Mouse (Mus musculus) heart, adult 18-20 months (tissue): ENCODE results near the gene Rmnd5b. TPM values are rescaled to one million over a fixed set of nuclear protein-coding genes. Genes with fewer than 3 reads are reported as not detected.

ENCODE experiments used
- DNase-seq, 2 experiments: peaks; one replicate each; pipeline ENCODE4 v3.0.0; 2021 to 2022; ENCODE audit warnings: mixed read lengths in 1 of 2
- total RNA-seq, 2 experiments: library from RNA; stranded (reverse); gene quantifications; 2 replicates each; pipeline ENCODE4 v1.2.3; 2021

Rmnd5b gene
- total RNA-seq, 2 experiments from 2014 or later, result 15.7 to 16.4 TPM

- no peak for DNase-seq
These were observed 43.8 kb downstream of the Rmnd5b start for GRCm38 (mm10) chr11:51591915-51592314.

- no peak for DNase-seq
These were observed 44.5 kb downstream of the Rmnd5b start for GRCm38 (mm10) chr11:51591168-51591567.

GRCm38 (mm10) chr11:51590002-51590401 lies 45.7 kb downstream of the Rmnd5b start:
- no peak for DNase-seq

- DNase-seq, result no peak
These were observed 46.9 kb downstream of the Rmnd5b start for GRCm38 (mm10) chr11:51588833-51589232.

GRCm38 (mm10) chr11:51587059-51587458 lies 48.6 kb downstream of the Rmnd5b start:
- no peak for DNase-seq

- no peak for DNase-seq
These were observed 49.3 kb downstream of the Rmnd5b start for GRCm38 (mm10) chr11:51586411-51586810.

GRCm38 (mm10) chr11:51585608-51586252 lies 50.0 kb downstream of the Rmnd5b start:
- DNase-seq, result no peak

GRCm38 (mm10) chr11:51584431-51585248 lies 51.1 kb downstream of the Rmnd5b start, which contains the start of gene Phykpl:
Gene Phykpl, plus strand, starts transcription at chr11:51584757.
- DNase-seq, result peak; percentile 98 to 99

GRCm38 (mm10) chr11:51584057-51584430 lies 51.7 kb downstream of the Rmnd5b start:
- no peak for DNase-seq

GRCm38 (mm10) chr11:51582713-51583112 lies 53.0 kb downstream of the Rmnd5b start:
- DNase-seq, result peak; percentile 73 to 82

- no peak for DNase-seq
These were observed 56.7 kb downstream of the Rmnd5b start for GRCm38 (mm10) chr11:51579024-51579423.

- no peak for DNase-seq
These were observed 58.1 kb downstream of the Rmnd5b start for GRCm38 (mm10) chr11:51577587-51577986.

GRCm38 (mm10) chr11:51576454-51576853 lies 59.2 kb downstream of the Rmnd5b start:
- DNase-seq, result no peak

Other genes with a start within 250 kb of the Rmnd5b start
- gene Phykpl, start 51.1 kb downstream of the Rmnd5b start, total RNA-seq, result 1 to 10 TPM; 7.8 to 8.5 TPM
- 100 to 1,000 TPM; 132 to 133 TPM for gene Hnrnpab, start 29.0 kb downstream of the Rmnd5b start, total RNA-seq
- 10 to 100 TPM; 21.8 to 23.6 TPM for gene Nhp2, start 16.2 kb downstream of the Rmnd5b start, total RNA-seq
- gene N4bp3, start 14.9 kb upstream of the Rmnd5b start, total RNA-seq, result 10 to 100 TPM in 1 of 2 experiments, 1 to 10 TPM in 1; 9.4 to 11.4 TPM
- under 1 TPM; 0.37 to 0.54 TPM for gene D930048N14Rik, start 15.1 kb upstream of the Rmnd5b start, total RNA-seq
- 10 to 100 TPM; 45.0 to 47.4 TPM for gene 0610009B22Rik, start 53.0 kb upstream of the Rmnd5b start, total RNA-seq
- gene Sec24a, start 127.7 kb upstream of the Rmnd5b start, total RNA-seq, result 10 to 100 TPM; 16.4 to 17.8 TPM
- gene Sar1b, start 127.8 kb upstream of the Rmnd5b start, total RNA-seq, result 100 to 1,000 TPM; 142 to 150 TPM
- 10 to 100 TPM; 13.4 to 18.3 TPM for gene Jade2, start 221.8 kb upstream of the Rmnd5b start, total RNA-seq